Comparison of ENCODE assay signal across 29 mouse cellular contexts in genomic region chr13:57402386-57402785, GRCm38 (mm10).
"Had no signal": no experiment of that assay in that cellular context is flagged by ENCODE, and none has a peak within 500 bp of the region (broad histone marks: within the 10 kb centered on the region; RNA-seq: fewer than 3 reads in every experiment).

No protein-coding gene starts in this region.

- H3K36me3 ChIP-seq: heart, embryonic 12.5 days; heart, embryonic 13.5 days; heart, embryonic 15.5 days; hindbrain, embryonic 10.5 days; hindbrain, embryonic 12.5 days; hindbrain, embryonic 13.5 days; hindbrain, embryonic 15.5 days; intestine, embryonic 15.5 days; kidney, embryonic 15.5 days had no signal

- H3K4me3 ChIP-seq: heart, embryonic 12.5 days; heart, embryonic 13.5 days; heart, embryonic 15.5 days; hindbrain, embryonic 10.5 days; hindbrain, embryonic 12.5 days; hindbrain, embryonic 13.5 days; hindbrain, embryonic 15.5 days; intestine, embryonic 15.5 days; kidney, embryonic 15.5 days; layer of hippocampus, adult 2 months; left cerebral cortex, adult 2 months had no signal

- H3K27ac ChIP-seq: heart, embryonic 13.5 days; heart, embryonic 15.5 days; hindbrain, embryonic 10.5 days; hindbrain, embryonic 12.5 days; hindbrain, embryonic 13.5 days; hindbrain, embryonic 14.5 days; hindbrain, embryonic 15.5 days; hindbrain, postnatal 0 days; intestine, embryonic 15.5 days; kidney, embryonic 15.5 days; kidney, postnatal 0 days; layer of hippocampus, adult 2 months; left cerebral cortex, adult 2 months had no signal

- H3K9me3 ChIP-seq: heart, embryonic 12.5 days; heart, embryonic 13.5 days; heart, embryonic 15.5 days; hindbrain, embryonic 10.5 days; hindbrain, embryonic 12.5 days; hindbrain, embryonic 13.5 days; hindbrain, embryonic 15.5 days; intestine, embryonic 15.5 days; kidney, embryonic 15.5 days had no signal

- H3K9ac ChIP-seq: heart, embryonic 12.5 days; heart, embryonic 13.5 days; heart, embryonic 15.5 days; hindbrain, embryonic 12.5 days; hindbrain, embryonic 13.5 days; hindbrain, embryonic 14.5 days; hindbrain, embryonic 15.5 days; intestine, embryonic 15.5 days; kidney, embryonic 15.5 days had no signal

- H3K4me1 ChIP-seq: heart, embryonic 12.5 days; heart, embryonic 13.5 days; heart, embryonic 15.5 days; hindbrain, embryonic 10.5 days; hindbrain, embryonic 12.5 days; hindbrain, embryonic 13.5 days; hindbrain, embryonic 15.5 days; intestine, embryonic 15.5 days; kidney, embryonic 15.5 days had no signal

- DNase-seq: heart, postnatal 10 days; heart, postnatal 14 days; heart, postnatal 36 days; kidney, adult 11 months; kidney, adult 18-20 months; kidney, adult 2 months; kidney, adult 8-10 months; kidney, adult 9 months; kidney, postnatal 10 days; kidney, postnatal 14 days; kidney, postnatal 25 days; kidney, postnatal 36 days; kidney, postnatal 4 days; layer of hippocampus, adult 9-11 months; layer of hippocampus, postnatal 36 days had no signal

- H3K27me3 ChIP-seq: heart, embryonic 12.5 days; heart, embryonic 13.5 days; heart, embryonic 15.5 days; hindbrain, embryonic 12.5 days; hindbrain, embryonic 13.5 days; hindbrain, embryonic 15.5 days; intestine, embryonic 15.5 days; kidney, embryonic 15.5 days had no signal
